ENCODE assay signal across 8 mouse cellular contexts in genomic region chr5:115572679-115573535, GRCm38 (mm10). TPM values are rescaled to one million over a fixed set of nuclear protein-coding genes. Genes with fewer than 3 reads are reported as not detected.
DNase-seq lines count a peak whose midpoint lies in the region; ATAC-seq and TF ChIP-seq lines count a peak whose summit lies in the region.

No protein-coding gene starts in this region.

- peaks cover 53% of the 10 kb centered on the region for H3K36me3 ChIP-seq in hindbrain, embryonic 15.5 days
- peaks cover 69% of the 10 kb centered on the region for H3K36me3 ChIP-seq in hindbrain, embryonic 14.5 days (replicated peaks; ENCODE audit: control insufficient read depth, insufficient read depth)
- peaks cover 32% of the 10 kb centered on the region for H3K36me3 ChIP-seq in kidney, postnatal 0 days (ENCODE audit: insufficient read depth, low read length)

- ATAC-seq in hindbrain, embryonic 15.5 days (ENCODE audit: low FRiP score, low read depth) = no peak
- ATAC-seq in hindbrain, embryonic 14.5 days (ENCODE audit: low FRiP score) = no peak
- ATAC-seq in kidney, postnatal 0 days (replicated peaks; ENCODE audit: low FRiP score, low read depth) = peak; percentile 82

- H3K9ac ChIP-seq in hindbrain, embryonic 15.5 days = no peak overlapping the region
- H3K9ac ChIP-seq in hindbrain, embryonic 14.5 days = no peak overlapping the region
- H3K9ac ChIP-seq in kidney, postnatal 0 days (ENCODE audit: low read depth, low read length) = no peak overlapping the region

- peak; percentile 49; the same call in 1 of the 2 replicates for TF ChIP-seq CTCF in kidney, postnatal 0 days (IDR thresholded peaks at IDR 0.05; ENCODE audit: low read depth)

- H3K4me1 ChIP-seq in hindbrain, embryonic 15.5 days (replicated peaks) = 0 out of 2 replicates have a peak, but pooled peaks cover 6% of the 10 kb centered on the region
- H3K4me1 ChIP-seq in hindbrain, embryonic 14.5 days (replicated peaks; ENCODE audit: control insufficient read depth, insufficient read depth, low read length) = no peaks in the 10 kb centered on the region
- H3K4me1 ChIP-seq in kidney, postnatal 0 days (replicated peaks; ENCODE audit: insufficient read depth, low read length) = peaks cover 27% of the 10 kb centered on the region

- H3K27me3 ChIP-seq in hindbrain, embryonic 15.5 days = no peaks in the 10 kb centered on the region
- no peaks in the 10 kb centered on the region for H3K27me3 ChIP-seq in hindbrain, embryonic 14.5 days (ENCODE audit: control insufficient read depth, insufficient read depth, low read length)
- H3K27me3 ChIP-seq in kidney, postnatal 0 days (ENCODE audit: insufficient read depth, low read length) = no peaks in the 10 kb centered on the region

- whole genome bisulfite sequencing in hindbrain, embryonic 15.5 days = 62% methylated on average over 17 of the region's 17 CpGs
- 64% methylated on average over 17 of the region's 17 CpGs for WGBS in hindbrain, embryonic 14.5 days
- WGBS in kidney, postnatal 0 days = 17% methylated on average over 17 of the region's 17 CpGs

- no peaks in the 10 kb centered on the region for H3K9me3 ChIP-seq in hindbrain, embryonic 15.5 days
- H3K9me3 ChIP-seq in hindbrain, embryonic 14.5 days (ENCODE audit: control insufficient read depth, low read length) = no peaks in the 10 kb centered on the region
- no peaks in the 10 kb centered on the region for H3K9me3 ChIP-seq in kidney, postnatal 0 days (replicated peaks; ENCODE audit: low read length)

- peak overlapping the region; percentile 4 for H3K27ac ChIP-seq in hindbrain, embryonic 15.5 days (replicated peaks)
- no peak overlapping the region for H3K27ac ChIP-seq in hindbrain, embryonic 14.5 days
- peak overlapping the region; percentile 90 for H3K27ac ChIP-seq in kidney, postnatal 0 days

- no peak overlapping the region for H3K4me2 ChIP-seq in hindbrain, embryonic 15.5 days
- no peak overlapping the region for H3K4me2 ChIP-seq in hindbrain, embryonic 14.5 days (replicated peaks)
- H3K4me2 ChIP-seq in kidney, postnatal 0 days (ENCODE audit: low read length) = peak overlapping the region; percentile 16

- no peak overlapping the region for H3K4me3 ChIP-seq in hindbrain, embryonic 15.5 days
- H3K4me3 ChIP-seq in hindbrain, embryonic 14.5 days (replicated peaks; ENCODE audit: low read length) = no peak overlapping the region
- no peak overlapping the region for H3K4me3 ChIP-seq in kidney, postnatal 0 days (replicated peaks; ENCODE audit: low read depth, low read length)

- no peak for DNase-seq in hindbrain, embryonic 14.5 days (ENCODE audit: low spot score)
- peak; percentile 48 to 63 for DNase-seq in adrenal gland, postnatal 36 days
- DNase-seq in heart, adult 8-10 months (ENCODE audit: low spot score) = peak; percentile 71
- peak; percentile 88 for DNase-seq in kidney, postnatal 0 days (ENCODE audit: low spot score)
- DNase-seq in lung, postnatal 10 days = peak; percentile 79
- DNase-seq in thymus, postnatal 10 days (ENCODE audit: low spot score in 2 of 2) = no peak
- DNase-seq in cerebellum, adult 8-10 months = no peak

RNA-seq across cellular contexts. Expression of gene Gcn1l1, which starts 7.9 kb away (rescaled TPM):
- polyA plus RNA-seq in hindbrain, embryonic 15.5 days (2015; fragmentation: Nextera tagmentation; extraction: Ambion mirVana) = 40.6 and 44.4 TPM in 2 replicates
- polyA plus RNA-seq in hindbrain, embryonic 14.5 days (2014; fragmentation: Nextera tagmentation; extraction: Ambion mirVana) = 40.5 and 45.2 TPM in 2 replicates
- total RNA-seq in adrenal gland, postnatal 36 days (2021) = 10 to 100 TPM; 53.9 to 69.5 TPM
- 10 to 100 TPM; 35.7 to 41.6 (median 39.3) TPM for total RNA-seq in heart, adult 8-10 months (2022)
- 20.7 and 24.5 TPM in 2 replicates for polyA plus RNA-seq in kidney, postnatal 0 days (2015; fragmentation: Nextera tagmentation; extraction: Ambion mirVana)

RNA-seq across cellular contexts. Expression of gene Rplp0, which starts 13.6 kb away (rescaled TPM):
- 801 and 847 TPM in 2 replicates for polyA plus RNA-seq in hindbrain, embryonic 15.5 days (2015; fragmentation: Nextera tagmentation; extraction: Ambion mirVana)
- 952 and 1,000 TPM in 2 replicates for polyA plus RNA-seq in hindbrain, embryonic 14.5 days (2014; fragmentation: Nextera tagmentation; extraction: Ambion mirVana)
- total RNA-seq in adrenal gland, postnatal 36 days (2021) = 100 to 1,000 TPM; 829 to 906 TPM
- 100 to 1,000 TPM; 591 to 710 (median 629) TPM for total RNA-seq in heart, adult 8-10 months (2022)
- polyA plus RNA-seq in kidney, postnatal 0 days (2015; fragmentation: Nextera tagmentation; extraction: Ambion mirVana) = 1,459 and 1,525 TPM in 2 replicates

RNA-seq across cellular contexts. Expression of gene Rab35, which starts 58.8 kb away (rescaled TPM):
- 19.1 and 20.1 TPM in 2 replicates for polyA plus RNA-seq in hindbrain, embryonic 15.5 days (2015; fragmentation: Nextera tagmentation; extraction: Ambion mirVana)
- 23.3 and 27.7 TPM in 2 replicates for polyA plus RNA-seq in hindbrain, embryonic 14.5 days (2014; fragmentation: Nextera tagmentation; extraction: Ambion mirVana)
- total RNA-seq in adrenal gland, postnatal 36 days (2021) = 10 to 100 TPM; 62.9 to 68.8 TPM
- total RNA-seq in heart, adult 8-10 months (2022) = 10 to 100 TPM; 42.0 to 48.0 (median 44.0) TPM
- 17.2 and 18.5 TPM in 2 replicates for polyA plus RNA-seq in kidney, postnatal 0 days (2015; fragmentation: Nextera tagmentation; extraction: Ambion mirVana)

Comparison
In these comparisons a context has a peak if more than half of its experiments do, and no peak if none do; other contexts are left out.
1. DNase-seq: peak in adrenal gland, postnatal 36 days (2 of 2), heart, adult 8-10 months (single experiment), kidney, postnatal 0 days (single experiment) and lung, postnatal 10 days (single experiment); none in hindbrain, embryonic 14.5 days (single experiment), thymus, postnatal 10 days (0 of 2) and cerebellum, adult 8-10 months (single experiment).